24 mouse cellular contexts compared by ENCODE assay signal in genomic region chr5:28943571-28944316, GRCm38 (mm10).
DNase-seq lines count a peak whose midpoint lies in the region; ATAC-seq and TF ChIP-seq lines count a peak whose summit lies in the region.
"Had no signal": no experiment of that assay in that cellular context is flagged by ENCODE, and none has a peak within 500 bp of the region (broad histone marks: within the 10 kb centered on the region; RNA-seq: fewer than 3 reads in every experiment).

No protein-coding gene starts in this region.

- H3K9me3 ChIP-seq in lung, embryonic 16.5 days (ENCODE audit: control insufficient read depth, low read length), result no peaks in the 10 kb centered on the region
- no peaks in the 10 kb centered on the region for H3K9me3 ChIP-seq in stomach, embryonic 14.5 days (ENCODE audit: control insufficient read depth, low read depth, low read length)
- H3K9me3 ChIP-seq in stomach, postnatal 0 days (ENCODE audit: control insufficient read depth, low read length), result no peaks in the 10 kb centered on the region
- no peaks in the 10 kb centered on the region for H3K9me3 ChIP-seq in neural tube, embryonic 15.5 days (replicated peaks)
- H3K9me3 ChIP-seq: embryonic facial prominence, embryonic 13.5 days; forebrain, embryonic 12.5 days; hindbrain, embryonic 12.5 days; liver, embryonic 15.5 days had no signal

- DNase-seq in embryo, embryonic 10.5 days (ENCODE audit: low spot score), result peak; percentile 7
- DNase-seq in embryo, embryonic 9.5 days (ENCODE audit: extremely low spot score), result no peak
- DNase-seq in lung, adult 2 months, result no peak
- DNase-seq in stomach, postnatal 0 days (ENCODE audit: low spot score), result no peak
- DNase-seq in spleen, postnatal 10 days (ENCODE audit: low spot score in 2 of 2), result no peak
- DNase-seq: adrenal gland, postnatal 10 days; cerebellum, adult 9-10 months; gastrocnemius, postnatal 25 days; heart, adult 2 months; kidney, postnatal 10 days; right cerebral cortex, postnatal 14 days; thymus, postnatal 36 days had no signal

- H3K27ac ChIP-seq in lung, embryonic 16.5 days (ENCODE audit: low read length), result no peak overlapping the region
- H3K27ac ChIP-seq in stomach, embryonic 14.5 days (ENCODE audit: low read length), result no peak overlapping the region
- no peak overlapping the region for H3K27ac ChIP-seq in stomach, postnatal 0 days (replicated peaks)
- H3K27ac ChIP-seq in neural tube, embryonic 15.5 days (replicated peaks), result no peak overlapping the region
- H3K27ac ChIP-seq: embryonic facial prominence, embryonic 13.5 days; forebrain, embryonic 12.5 days; heart, adult 2 months; hindbrain, embryonic 12.5 days; left cerebral cortex, adult 2 months; liver, embryonic 15.5 days had no signal

- ATAC-seq in lung, embryonic 16.5 days (ENCODE audit: low read depth), result peak; percentile 81
- peak; percentile 61; the same call in 1 of the 2 replicates for ATAC-seq in stomach, embryonic 14.5 days (ENCODE audit: insufficient number of reproducible peaks, insufficient read depth, low FRiP score, low read depth)
- ATAC-seq in stomach, postnatal 0 days (ENCODE audit: low FRiP score, low TSS enrichment), result no peak
- ATAC-seq in neural tube, embryonic 15.5 days (ENCODE audit: low FRiP score), result no peak
- ATAC-seq: inflammation-experienced regulatory T-cells, adult 6 months had no signal

- H3K36me3 ChIP-seq in lung, embryonic 16.5 days (ENCODE audit: control insufficient read depth, insufficient read depth, low read length), result no peaks in the 10 kb centered on the region
- H3K36me3 ChIP-seq in stomach, embryonic 14.5 days (ENCODE audit: control insufficient read depth, insufficient read depth, low read length), result no peaks in the 10 kb centered on the region
- no peaks in the 10 kb centered on the region for H3K36me3 ChIP-seq in stomach, postnatal 0 days (ENCODE audit: control insufficient read depth, insufficient read depth, low read length)
- no peaks in the 10 kb centered on the region for H3K36me3 ChIP-seq in neural tube, embryonic 15.5 days
- H3K36me3 ChIP-seq: embryonic facial prominence, embryonic 13.5 days; forebrain, embryonic 12.5 days; hindbrain, embryonic 12.5 days; liver, embryonic 15.5 days had no signal

- no peak for TF ChIP-seq EP300 in stomach, postnatal 0 days (optimal IDR thresholded peaks at IDR 0.05)

- TF ChIP-seq POLR2A in lung, adult 2 months (IDR thresholded peaks at IDR 0.05; ENCODE audit: borderline replicate concordance, extremely low read depth, low read depth, low read length), result no peak

- H3K9ac ChIP-seq in lung, embryonic 16.5 days (ENCODE audit: low read length), result no peak overlapping the region
- H3K9ac ChIP-seq in stomach, embryonic 14.5 days (replicated peaks; ENCODE audit: low read depth, low read length), result no peak overlapping the region
- no peak overlapping the region for H3K9ac ChIP-seq in stomach, postnatal 0 days (ENCODE audit: low read length)
- no peak overlapping the region for H3K9ac ChIP-seq in neural tube, embryonic 15.5 days (replicated peaks)
- H3K9ac ChIP-seq: embryonic facial prominence, embryonic 13.5 days; forebrain, embryonic 12.5 days; hindbrain, embryonic 12.5 days; liver, embryonic 15.5 days had no signal

- 0 out of 2 replicates have a peak overlapping the region, but pooled peaks have one; percentile 16 for H3K4me2 ChIP-seq in lung, embryonic 16.5 days (ENCODE audit: low read depth, low read length)
- H3K4me2 ChIP-seq in stomach, embryonic 14.5 days (replicated peaks; ENCODE audit: low read depth, low read length), result no peak overlapping the region
- H3K4me2 ChIP-seq in stomach, postnatal 0 days (replicated peaks; ENCODE audit: low read depth), result no peak overlapping the region
- 0 out of 2 replicates have a peak overlapping the region, but pooled peaks have one; percentile 17 for H3K4me2 ChIP-seq in neural tube, embryonic 15.5 days
- H3K4me2 ChIP-seq: embryonic facial prominence, embryonic 13.5 days; forebrain, embryonic 12.5 days; hindbrain, embryonic 12.5 days; liver, embryonic 15.5 days; midbrain, embryonic 11.5 days had no signal

- no peak overlapping the region for H3K4me3 ChIP-seq in lung, embryonic 16.5 days (ENCODE audit: low read length)
- H3K4me3 ChIP-seq in lung, adult 2 months (replicated peaks; ENCODE audit: extremely low read depth, low read depth, low read length), result no peak overlapping the region
- H3K4me3 ChIP-seq in stomach, embryonic 14.5 days (ENCODE audit: low read depth, low read length), result no peak overlapping the region
- no peak overlapping the region for H3K4me3 ChIP-seq in stomach, postnatal 0 days (ENCODE audit: low read depth, low read length)
- H3K4me3 ChIP-seq in neural tube, embryonic 15.5 days (replicated peaks), result no peak overlapping the region
- H3K4me3 ChIP-seq: embryonic facial prominence, embryonic 13.5 days; erythroblast, embryonic 14.5 days; forebrain, embryonic 12.5 days; heart, adult 2 months; hindbrain, embryonic 12.5 days; left cerebral cortex, adult 2 months; liver, embryonic 15.5 days; myocyte had no signal

- WGBS in lung, embryonic 16.5 days, result 16% methylated on average over 13 of the region's 13 CpGs
- 28% methylated on average over 13 of the region's 13 CpGs for WGBS in lung, adult 2 months
- 14% methylated on average over 13 of the region's 13 CpGs for whole genome bisulfite sequencing in stomach, embryonic 14.5 days
- WGBS in stomach, postnatal 0 days, result 13% methylated on average over 13 of the region's 13 CpGs
- WGBS in neural tube, embryonic 15.5 days, result 22% methylated on average over 13 of the region's 13 CpGs

- H3K4me1 ChIP-seq in lung, embryonic 16.5 days (replicated peaks; ENCODE audit: control insufficient read depth, insufficient read depth, low read length), result peaks cover 6% of the 10 kb centered on the region
- H3K4me1 ChIP-seq in lung, adult 2 months (ENCODE audit: control insufficient read depth, insufficient read depth, low read length), result no peaks in the 10 kb centered on the region
- H3K4me1 ChIP-seq in stomach, embryonic 14.5 days (ENCODE audit: control insufficient read depth, insufficient read depth, low read length), result no peaks in the 10 kb centered on the region
- H3K4me1 ChIP-seq in stomach, postnatal 0 days (replicated peaks; ENCODE audit: control insufficient read depth, insufficient read depth), result no peaks in the 10 kb centered on the region
- peaks cover 13% of the 10 kb centered on the region; the same call in 1 of the 2 replicates for H3K4me1 ChIP-seq in neural tube, embryonic 15.5 days
- H3K4me1 ChIP-seq: liver, embryonic 15.5 days had no signal

- TF ChIP-seq CTCF in lung, adult 2 months (IDR thresholded peaks at IDR 0.05; ENCODE audit: insufficient read depth, low read length), result no peak
- no peak for TF ChIP-seq CTCF in stomach, postnatal 0 days (IDR thresholded peaks at IDR 0.05; ENCODE audit: low read depth)

- no peaks in the 10 kb centered on the region for H3K27me3 ChIP-seq in lung, embryonic 16.5 days (ENCODE audit: control insufficient read depth, insufficient read depth, low read depth, low read length)
- H3K27me3 ChIP-seq in stomach, embryonic 14.5 days (ENCODE audit: control insufficient read depth, insufficient read depth, low read length), result no peaks in the 10 kb centered on the region
- no peaks in the 10 kb centered on the region for H3K27me3 ChIP-seq in stomach, postnatal 0 days (ENCODE audit: control insufficient read depth, insufficient read depth, low read length)
- H3K27me3 ChIP-seq in neural tube, embryonic 15.5 days (replicated peaks), result no peaks in the 10 kb centered on the region
- H3K27me3 ChIP-seq: embryonic facial prominence, embryonic 13.5 days; forebrain, embryonic 12.5 days; hindbrain, embryonic 12.5 days; liver, embryonic 15.5 days had no signal

Comparison
In these comparisons a context has a peak if more than half of its experiments do, and no peak if none do; other contexts are left out.
1. ATAC-seq: peak in lung, embryonic 16.5 days (single experiment) and stomach, embryonic 14.5 days (single experiment); none in stomach, postnatal 0 days (single experiment) and neural tube, embryonic 15.5 days (single experiment).
2. H3K4me2 ChIP-seq: peak in lung, embryonic 16.5 days (single experiment) and neural tube, embryonic 15.5 days (single experiment); none in stomach, embryonic 14.5 days (single experiment) and stomach, postnatal 0 days (single experiment).